Mouse (Mus musculus) brain, embryonic 14.5 days (tissue): Measurements from ENCODE around the gene Cenps. TPM values are rescaled to one million over a fixed set of nuclear protein-coding genes. Genes with fewer than 3 reads are reported as not detected.

Experiments
- DNase-seq: peaks from one replicate; pipeline ENCODE4 v3.0.0-alpha.2; 2011; ENCODE audit warnings: low read depth
- CTCF ChIP-seq: fragments of 200-500 bp; IDR thresholded peaks from 2 replicates; pipeline ENCODE4 v1.5.1; 2012; ENCODE audit warnings: inconsistent platforms, mild to moderate bottlenecking, moderate library complexity, borderline replicate concordance; ENCODE audit not compliant: insufficient read depth, insufficient read length; ENCODE audit errors: extremely low read depth
- POLR2A ChIP-seq: fragments of 200-500 bp; IDR thresholded peaks from 2 replicates; pipeline ENCODE4 v1.6.1; 2012; ENCODE audit warnings: mild to moderate bottlenecking, inconsistent platforms, borderline replicate concordance; ENCODE audit not compliant: poor library complexity, insufficient read depth, insufficient read length, severe bottlenecking; ENCODE audit errors: extremely low read depth
- polyA plus RNA-seq: library from polyadenylated mRNA; depleted of rRNA; stranded (reverse); fragments of >200 nt; gene quantifications from 2 replicates; pipeline ENCODE4 v1.2.3, GENCODE M21; 2012; rRNA removed

Cenps gene
- polyA plus RNA-seq, 1 experiment = 15.1 TPM

GRCm38 (mm10) chr4:149097956-149098355, 39.5 kb downstream of the Cenps start:
- DNase-seq = no peak
- no peak for TF ChIP-seq CTCF
- TF ChIP-seq POLR2A = no peak

- no peak for DNase-seq
- no peak for TF ChIP-seq CTCF
- no peak for TF ChIP-seq POLR2A
Observed at GRCm38 (mm10) chr4:149091364-149091763, 46.1 kb downstream of the Cenps start.

GRCm38 (mm10) chr4:149085381-149085780, 52.0 kb downstream of the Cenps start:
- no peak for TF ChIP-seq POLR2A
- TF ChIP-seq CTCF = no peak
- DNase-seq = no peak

GRCm38 (mm10) chr4:149081528-149081927, 55.9 kb downstream of the Cenps start:
- DNase-seq = peak; percentile 70
- TF ChIP-seq POLR2A (no peak), CTCF (no peak)

- no peak for TF ChIP-seq CTCF
- TF ChIP-seq POLR2A = no peak
- no peak for DNase-seq
Observed at GRCm38 (mm10) chr4:149080111-149080510, 57.3 kb downstream of the Cenps start.

- DNase-seq = no peak
- no peak for TF ChIP-seq POLR2A
- TF ChIP-seq CTCF = no peak
Observed at GRCm38 (mm10) chr4:149079629-149080028, 57.8 kb downstream of the Cenps start.

- TF ChIP-seq CTCF = no peak
- TF ChIP-seq POLR2A = no peak
- DNase-seq = no peak
Observed at GRCm38 (mm10) chr4:149078261-149078660, 59.2 kb downstream of the Cenps start.

Other genes with a start within 250 kb of the Cenps start
- 27.8 and 35.1 TPM in 2 replicates for gene Pex14, start 37.8 kb downstream of the Cenps start, polyA plus RNA-seq
- 28.3 and 28.5 TPM in 2 replicates for gene Dffa, start 33.5 kb downstream of the Cenps start, polyA plus RNA-seq
- gene Cort, start 10.9 kb downstream of the Cenps start, polyA plus RNA-seq = 0.11 and 0.46 TPM in 2 replicates
- gene Pgd, start 29.1 kb upstream of the Cenps start, polyA plus RNA-seq = 94.0 and 107 TPM in 2 replicates
- 189 and 232 TPM in 2 replicates for gene Kif1b, start 170.1 kb upstream of the Cenps start, polyA plus RNA-seq